Mouse (Mus musculus) heart, postnatal 0 days (tissue): ENCODE data around the gene Man2a1.

ENCODE experiments used
- CTCF ChIP-seq: IDR thresholded peaks from 2 replicates; pipeline ENCODE4 v1.5.1; 2016; ENCODE audit warnings: antibody characterized with exemption, control low read depth, low read depth
- EP300 ChIP-seq: IDR thresholded peaks from 2 replicates; pipeline ENCODE4 v1.6.1; 2016; ENCODE audit warnings: antibody characterized with exemption, low read depth

DNA sequence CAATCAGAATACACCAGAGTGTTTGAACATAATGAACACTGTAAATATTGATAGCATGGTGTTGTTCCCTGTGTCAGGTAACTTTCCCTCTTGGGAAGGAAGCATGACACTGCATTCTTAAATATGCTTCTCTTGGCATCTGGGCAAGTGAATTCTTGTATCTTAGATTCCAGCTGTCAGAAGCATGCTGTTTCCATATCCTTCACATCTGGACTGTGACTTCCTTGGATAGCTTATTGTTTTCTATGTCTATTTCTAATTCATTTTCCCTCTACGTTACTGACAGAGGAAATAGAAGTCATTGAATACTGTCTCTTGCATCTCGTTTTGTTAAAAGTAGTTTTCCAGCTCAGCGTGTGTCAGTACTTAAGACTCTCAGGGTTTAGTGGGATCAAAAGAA lies 9.2 kb downstream of the Man2a1 start:
- no peak for TF ChIP-seq CTCF
- TF ChIP-seq EP300 = no peak
